Mouse (Mus musculus) embryonic fibroblast, embryonic 13.5 days (primary cell): ENCODE measurements around the gene Rps12.
"Not testable (repeated sequence)": the region's sequence is repeated elsewhere in the genome, so short reads cannot be mapped to it uniquely, and the experiment has no call there.

ENCODE experiments used
- CTCF ChIP-seq: IDR thresholded peaks from 2 replicates; pipeline ENCODE4 v1.5.1; 2011; ENCODE audit warnings: mild to moderate bottlenecking, control low read depth, low read length, moderate library complexity, borderline replicate concordance; ENCODE audit not compliant: insufficient read depth
- POLR2A ChIP-seq: IDR thresholded peaks from 2 replicates; pipeline ENCODE4 v1.6.1; 2011; ENCODE audit warnings: low read depth, mild to moderate bottlenecking, control low read depth, low read length, moderate library complexity

DNA sequence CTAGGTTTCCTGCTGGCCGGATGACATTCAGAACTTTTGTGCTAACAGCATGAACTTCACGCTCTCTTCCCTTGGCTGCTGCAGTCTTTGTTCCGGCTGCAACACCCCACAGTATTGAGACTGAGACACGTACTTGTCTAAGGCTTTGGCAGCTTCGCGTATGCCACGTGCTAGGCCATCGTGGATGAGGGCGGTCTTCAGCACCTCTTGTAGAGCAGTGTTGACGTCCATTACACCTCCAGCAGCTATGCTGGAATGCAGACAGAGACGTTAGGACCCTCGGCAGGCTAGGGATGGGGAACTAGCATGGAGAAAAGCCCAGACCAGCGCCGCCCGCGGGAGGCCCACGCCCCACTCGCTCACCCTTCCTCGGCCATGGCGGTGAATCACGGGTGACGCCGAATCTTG is 440 bp downstream of the Rps12 start:
- TF ChIP-seq CTCF, POLR2A: not testable (repeated sequence)
